Mouse (Mus musculus) liver, postnatal 0 days (tissue): Measurements from ENCODE around the gene Alg14.

ENCODE experiments used
- CTCF ChIP-seq: sonication (generic); IDR thresholded peaks from 2 replicates; pipeline ENCODE4 v1.5.1; 2016; ENCODE audit warnings: antibody characterized with exemption, low read depth
- EP300 ChIP-seq: IDR thresholded peaks from 2 replicates; pipeline ENCODE4 v1.6.1; 2016; ENCODE audit warnings: antibody characterized with exemption, low read depth, mild to moderate bottlenecking

GRCm38 (mm10) chr3:121397007-121397406 lies 105.4 kb downstream of the Alg14 start:
- TF ChIP-seq CTCF = no peak
- TF ChIP-seq EP300 = no peak
